Mouse (Mus musculus): ENCODE measurements around the gene Ppp3ca. TPM values are rescaled to one million over a fixed set of nuclear protein-coding genes. Genes with fewer than 3 reads are reported as not detected.

Gene Ppp3ca
- total RNA-seq, 2 experiments from 2014 or later, result 60.0 to 61.2 TPM

DNA sequence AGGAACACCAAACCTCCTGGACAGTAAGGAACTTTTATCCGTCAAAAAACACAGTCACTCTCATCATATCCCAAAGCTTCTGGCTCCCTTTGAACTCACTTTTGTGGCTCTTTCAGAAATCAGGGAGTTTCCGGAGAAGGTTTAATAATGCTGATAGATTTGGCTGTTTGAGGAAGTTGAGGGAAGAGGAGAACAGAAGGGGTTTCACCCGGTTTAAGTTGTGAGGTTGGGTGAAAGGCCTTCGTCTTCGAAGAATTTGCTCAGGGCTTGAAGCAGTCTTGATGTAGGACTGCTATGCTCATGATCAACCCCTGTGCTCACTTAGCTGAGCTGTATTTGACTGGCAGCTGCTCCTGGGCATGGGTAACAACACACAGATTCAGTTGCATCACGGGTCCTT lies 86.2 kb downstream of the Ppp3ca start:
- intact Hi-C loops (cut with DNase I), result no loop called here
- no peak for DNase-seq

DNA sequence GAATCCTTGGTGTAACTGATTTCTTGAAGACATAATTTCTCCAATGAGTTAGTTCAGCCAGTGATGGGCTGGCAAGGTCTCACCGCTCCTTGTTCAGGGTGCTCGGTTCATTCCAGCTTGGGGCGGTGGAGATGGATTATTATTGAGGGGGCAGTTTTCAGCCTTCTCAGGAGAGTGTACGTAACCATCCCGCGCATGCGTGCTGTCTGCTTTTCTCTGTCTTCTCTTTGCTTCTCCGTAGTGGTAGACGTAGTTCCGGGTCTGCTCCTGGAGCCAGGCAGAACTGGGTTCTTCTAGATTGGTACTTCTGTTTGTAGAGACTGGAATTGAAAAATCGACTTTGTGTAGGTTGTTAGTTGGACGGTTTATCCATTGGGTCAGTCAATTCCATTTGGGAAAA lies 89.5 kb downstream of the Ppp3ca start:
- DNase-seq, result no peak
- intact Hi-C loops (cut with DNase I), result no loop called here

DNA sequence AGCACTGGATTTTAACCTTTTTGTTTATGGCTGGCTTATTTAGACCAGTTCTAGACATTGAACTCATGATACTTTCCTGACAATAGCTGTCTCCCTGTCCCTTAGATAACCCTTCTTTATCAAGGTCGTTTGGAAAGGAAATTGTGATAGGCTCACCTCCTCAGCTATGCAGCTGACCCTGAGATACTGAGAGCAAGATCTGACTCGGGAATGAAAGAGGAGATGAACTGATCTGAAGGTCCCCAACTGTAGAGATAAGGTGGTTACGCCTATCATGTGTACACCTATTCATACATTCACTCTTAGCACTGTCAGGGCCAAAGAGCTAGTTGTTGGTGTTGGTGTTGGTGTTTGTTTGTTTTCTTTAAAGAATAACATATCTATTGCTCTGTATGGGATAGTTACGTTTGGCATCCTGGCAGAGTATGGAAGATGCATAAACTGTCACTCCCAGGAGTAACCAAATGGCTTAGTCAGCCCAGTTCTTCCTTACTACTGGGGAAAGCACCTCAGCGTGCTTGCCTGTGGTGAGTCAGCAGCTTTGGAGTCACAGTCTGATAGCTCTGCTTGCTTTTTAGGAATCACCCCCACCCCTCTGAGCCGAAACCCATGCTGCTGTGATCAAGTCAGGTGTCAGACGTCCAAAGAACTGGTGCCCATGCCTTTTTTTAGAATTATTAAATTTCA lies 91.5 kb downstream of the Ppp3ca start:
- intact Hi-C loops (cut with DNase I), result no loop called here
- DNase-seq, result no peak

DNA sequence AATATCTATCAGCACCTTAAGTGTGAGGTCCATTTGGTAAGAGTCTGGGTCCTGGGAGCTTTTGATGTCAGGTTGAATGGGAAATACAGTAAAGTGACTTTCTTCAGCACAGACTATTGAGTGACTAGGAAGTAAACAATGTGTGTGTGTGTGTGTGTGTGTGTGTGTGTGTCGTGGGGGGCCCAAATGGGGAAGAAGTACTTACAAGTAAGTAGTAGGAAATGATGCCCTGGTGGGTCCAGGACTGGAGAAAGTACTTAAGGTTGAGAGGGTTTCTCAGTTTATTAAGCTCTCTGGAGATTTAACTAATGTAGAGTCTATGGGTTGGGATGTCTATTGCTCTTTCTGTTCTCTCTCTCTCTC lies 92.0 kb downstream of the Ppp3ca start:
- DNase-seq, result no peak
- intact Hi-C loops (cut with DNase I), result no loop called here

DNA sequence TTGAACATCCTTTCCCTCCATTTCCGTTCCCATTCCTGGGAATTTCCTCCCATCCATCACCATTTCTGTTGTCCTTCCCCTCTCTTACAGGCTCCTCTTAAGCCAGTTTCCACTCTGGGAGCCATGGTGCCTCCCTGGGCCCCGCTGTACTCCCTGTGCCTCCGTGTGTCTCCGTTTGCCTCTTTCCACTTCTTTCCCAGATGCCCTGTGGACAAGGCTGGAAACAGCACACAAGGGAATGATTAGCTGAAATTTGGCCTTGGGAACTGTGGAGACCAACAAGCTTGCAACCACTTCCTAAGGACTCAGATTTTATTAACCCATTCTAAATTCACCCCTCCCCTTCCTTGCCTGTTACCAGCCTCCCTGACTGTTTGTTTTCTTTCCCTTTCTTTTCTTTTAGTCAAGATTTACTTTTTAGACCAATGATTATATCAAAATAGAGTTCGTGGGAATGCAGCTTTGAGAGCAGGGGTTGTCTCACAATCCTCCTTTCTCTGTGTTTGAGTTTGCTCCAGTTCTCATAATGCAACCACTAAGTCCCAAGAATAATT lies 93.9 kb downstream of the Ppp3ca start:
- DNase-seq, result no peak
- intact Hi-C loops (cut with DNase I), result no loop called here

DNA sequence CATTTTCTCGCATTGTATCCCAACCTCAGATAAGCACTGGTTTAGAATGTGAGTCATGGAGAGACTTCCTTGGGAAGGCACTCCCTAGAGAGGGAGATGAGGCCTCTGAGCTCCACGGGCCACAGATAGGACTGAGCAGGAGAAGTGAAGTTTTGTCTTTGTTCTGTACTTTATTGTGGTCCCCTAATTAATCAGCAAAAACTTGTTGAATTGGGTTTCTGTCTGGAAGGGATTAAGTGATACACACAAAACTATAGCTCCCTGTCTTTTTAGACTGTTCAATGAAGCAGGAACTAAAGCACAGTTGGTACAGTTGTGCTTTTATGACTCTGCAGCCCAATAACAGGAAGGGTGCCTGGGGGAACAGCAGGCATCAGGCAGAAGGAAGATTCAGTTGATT lies 95.6 kb downstream of the Ppp3ca start:
- no peak for DNase-seq
- intact Hi-C loops (cut with DNase I), result no loop called here

DNA sequence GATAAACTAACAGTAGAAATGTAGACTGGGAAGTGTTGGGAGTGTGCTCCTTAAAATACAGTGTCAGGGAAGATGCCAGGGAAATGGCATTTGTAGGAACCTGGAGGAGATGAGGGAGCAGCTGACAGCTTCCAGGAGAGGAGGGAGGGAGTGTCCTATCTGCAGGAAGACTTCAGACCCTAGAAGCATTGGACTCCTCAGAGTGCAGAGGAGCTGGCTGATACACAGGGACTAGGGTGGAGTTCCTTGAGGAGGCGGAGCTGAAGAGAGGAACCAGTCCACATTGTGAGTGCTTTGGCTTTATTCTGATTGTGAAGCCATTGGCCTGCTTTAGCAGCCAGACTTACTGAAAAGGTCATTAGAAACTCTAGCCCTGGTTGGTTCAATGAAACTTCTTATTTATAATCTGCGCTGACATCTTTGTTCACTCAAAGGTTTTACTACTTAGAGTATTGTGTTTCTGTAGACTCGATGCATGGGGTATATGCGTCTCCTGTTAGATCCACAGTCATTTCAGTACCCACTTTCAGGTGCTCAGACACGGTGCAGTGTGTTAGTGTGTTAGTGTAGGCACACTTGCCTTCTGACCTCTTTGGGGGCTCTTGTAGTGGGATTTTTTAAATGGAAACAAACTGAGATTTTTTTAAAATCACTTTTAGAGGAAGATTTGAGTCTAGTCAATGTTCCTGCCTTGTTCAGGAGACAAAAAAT lies 99.0 kb downstream of the Ppp3ca start:
- intact Hi-C loops (cut with DNase I), result no loop called here
- DNase-seq, result no peak

DNA sequence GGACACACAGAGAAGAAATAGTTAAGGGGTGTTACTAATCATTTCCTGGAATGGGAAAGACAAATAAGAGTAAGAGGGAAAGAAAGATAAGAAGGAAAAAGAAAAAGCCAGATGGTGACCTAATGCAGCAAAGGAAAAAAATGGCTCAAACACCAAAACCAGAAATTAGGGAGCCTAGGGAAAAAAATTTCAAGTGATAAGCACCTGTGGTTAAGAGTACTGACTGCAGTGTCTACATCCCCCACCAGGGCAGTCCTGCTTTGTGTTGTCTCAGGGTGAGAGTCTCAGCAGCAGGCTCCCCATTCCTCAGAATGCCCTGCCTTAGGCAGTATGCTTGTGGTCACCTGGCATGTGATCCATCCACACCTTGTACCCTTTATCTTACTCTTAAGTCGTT lies 99.6 kb downstream of the Ppp3ca start:
- intact Hi-C loops (cut with DNase I), result no loop called here
- no peak for DNase-seq

DNA sequence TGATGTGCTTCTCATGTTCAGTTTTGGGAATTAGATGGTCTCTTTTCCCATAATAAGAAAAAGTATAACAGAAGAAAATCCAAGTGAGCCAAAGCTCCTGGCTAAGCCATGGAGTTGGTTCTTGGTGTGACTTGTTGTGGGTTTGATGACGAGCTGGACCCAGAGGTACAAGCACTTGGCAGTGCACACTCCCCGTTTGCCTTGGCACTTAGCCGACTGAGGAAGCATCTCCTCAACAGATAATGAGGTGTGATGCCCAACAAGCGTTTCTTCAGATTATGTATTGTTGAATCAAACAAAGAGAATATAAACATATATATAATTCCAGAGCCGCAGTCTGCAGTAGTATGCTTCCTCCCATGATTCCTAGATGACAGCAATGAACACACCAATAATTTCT lies 101.8 kb downstream of the Ppp3ca start:
- intact Hi-C loops (cut with DNase I), result no loop called here

DNA sequence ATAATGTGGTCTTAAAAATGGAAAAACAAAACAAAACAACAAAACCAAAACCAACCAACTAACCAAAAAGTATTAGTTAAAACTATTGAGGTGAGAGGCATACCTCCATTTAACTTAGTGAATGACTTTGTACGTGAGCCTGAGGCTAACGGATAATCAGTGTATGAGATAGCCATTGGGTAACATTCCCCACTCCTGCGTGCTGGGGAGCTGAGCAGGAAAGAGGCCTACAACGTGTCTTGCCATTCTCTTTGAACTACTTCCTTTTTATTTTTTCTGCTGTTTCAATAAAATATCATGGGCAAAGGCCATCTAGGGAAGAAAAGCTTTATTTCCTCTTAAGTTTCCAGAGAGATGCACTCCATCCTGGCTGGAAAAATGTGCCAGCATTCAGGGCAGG lies 103.3 kb downstream of the Ppp3ca start:
- DNase-seq, result no peak
- intact Hi-C loops (cut with DNase I), result no loop called here

More for the DNA sequence above, 101.8 kb downstream of the Ppp3ca start:
- no peak for DNase-seq

DNA sequence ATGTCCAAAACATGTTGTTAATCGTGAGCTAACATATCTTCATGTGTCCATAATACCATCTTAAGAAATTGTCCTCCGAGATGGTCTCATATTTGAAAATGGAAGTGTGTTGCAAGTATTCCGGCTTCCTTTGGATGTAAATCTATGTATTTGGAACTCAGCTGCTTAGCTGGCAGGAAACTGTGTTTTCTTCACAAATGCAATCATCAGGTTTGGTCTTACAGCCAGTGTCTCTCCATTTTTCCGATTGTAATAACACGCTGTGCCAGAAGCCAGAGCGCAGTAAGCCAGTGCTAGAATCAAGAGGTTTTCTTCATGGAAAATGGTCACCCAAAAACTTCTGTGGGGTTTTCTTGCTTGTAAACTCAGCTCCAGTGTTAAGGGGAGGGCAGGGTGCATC lies 104.3 kb downstream of the Ppp3ca start:
- intact Hi-C loops (cut with DNase I), result no loop called here
- no peak for DNase-seq

DNA sequence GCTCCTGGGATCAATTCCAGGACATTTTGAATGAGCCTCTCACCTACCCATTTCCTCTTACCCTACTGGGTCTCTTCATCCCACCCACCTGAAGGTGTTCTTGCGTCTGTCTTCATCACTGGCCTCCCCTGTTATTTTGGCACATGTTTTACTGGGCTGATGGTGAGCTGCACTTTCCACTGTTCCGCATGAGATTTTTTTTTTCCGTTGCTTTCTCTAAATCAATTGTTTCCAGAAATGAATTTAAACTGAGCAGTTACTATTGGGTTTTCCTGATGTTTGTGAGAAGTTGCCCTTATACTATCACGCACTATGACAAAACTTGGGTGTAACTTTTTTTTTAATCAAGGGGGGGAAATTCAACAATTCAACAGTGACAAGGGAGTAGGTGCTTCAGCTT lies 106.6 kb downstream of the Ppp3ca start:
- intact Hi-C loops (cut with DNase I), result no loop called here
- DNase-seq, result no peak

DNA sequence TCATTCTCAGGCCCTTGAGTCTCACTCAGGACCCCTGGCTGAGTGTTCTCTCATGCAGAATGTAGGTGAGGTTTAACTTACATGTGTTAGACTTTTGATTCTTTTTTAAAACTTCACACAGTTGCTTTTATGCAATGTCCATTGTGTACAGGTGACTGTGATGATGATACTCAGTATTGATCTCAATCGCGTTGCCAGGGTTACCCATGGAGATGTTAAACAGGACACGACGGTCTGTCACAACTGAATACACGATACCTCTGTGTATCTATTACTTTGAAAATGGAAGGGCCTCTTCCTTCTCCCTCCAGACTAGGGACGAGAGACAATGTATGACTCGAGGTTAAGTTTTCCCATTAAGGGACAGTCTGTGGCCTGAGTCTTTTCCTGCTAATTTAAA lies 107.5 kb downstream of the Ppp3ca start:
- intact Hi-C loops (cut with DNase I), result no loop called here
- no peak for DNase-seq

DNA sequence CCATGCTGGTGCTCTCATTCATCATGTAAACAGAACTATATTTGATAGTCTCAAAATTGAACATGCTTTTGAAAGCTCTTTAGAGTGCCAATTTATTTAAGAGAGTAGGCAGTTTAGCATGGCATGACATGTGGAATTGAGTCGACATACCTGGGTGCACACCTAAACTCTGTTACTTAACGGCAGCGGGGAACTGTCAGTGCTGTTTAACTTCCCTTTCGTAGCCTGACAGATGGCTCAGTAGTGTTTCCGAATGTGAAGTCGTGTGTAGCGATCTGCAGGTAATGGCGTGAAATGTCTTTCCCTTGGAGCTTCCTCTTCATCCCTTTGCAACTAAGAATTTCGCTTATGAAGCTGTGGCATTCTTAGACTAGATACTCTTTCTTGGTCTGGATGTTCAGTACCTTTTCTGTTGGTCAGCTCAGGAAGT lies 107.9 kb downstream of the Ppp3ca start:
- DNase-seq, result no peak
- intact Hi-C loops (cut with DNase I), result no loop called here

DNA sequence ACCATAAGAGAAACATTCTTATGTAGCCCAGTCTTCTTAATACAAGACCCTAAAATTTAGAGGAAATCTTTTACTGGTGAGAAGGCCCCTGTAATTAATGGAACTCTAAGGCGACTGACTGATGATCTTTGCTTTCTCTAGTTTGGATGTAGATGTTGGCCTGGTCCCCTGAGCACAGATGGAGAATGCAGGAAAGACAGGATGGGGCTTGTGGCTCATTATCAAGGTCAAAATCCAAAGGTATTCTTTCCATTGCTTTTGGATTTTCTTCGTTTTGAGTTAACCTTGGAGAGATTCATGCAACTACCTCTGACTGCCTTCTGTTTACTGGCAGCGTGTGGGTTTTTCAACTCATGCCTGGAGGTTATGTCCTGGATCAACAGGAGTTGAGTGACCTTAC lies 110.4 kb downstream of the Ppp3ca start:
- no peak for DNase-seq
- intact Hi-C loops (cut with DNase I), result no loop called here

DNA sequence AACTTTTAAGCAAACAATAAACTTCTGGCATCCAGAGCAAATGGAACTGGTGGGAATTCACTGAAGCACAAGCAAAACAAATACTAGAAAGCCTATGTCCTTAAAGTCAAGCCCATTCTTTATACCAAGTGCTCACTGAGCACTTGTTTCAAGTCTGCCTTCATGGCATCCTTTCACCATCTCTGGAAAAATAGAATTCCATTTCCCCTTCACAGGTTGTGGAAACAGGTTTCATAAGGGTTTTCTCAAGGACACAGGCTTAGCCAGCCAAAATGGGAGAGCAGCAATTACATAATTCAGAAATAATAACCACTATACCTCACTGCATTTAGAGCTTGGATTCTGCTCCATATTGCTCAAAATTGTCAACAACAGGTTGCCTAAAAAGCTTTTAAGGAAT lies 112.1 kb downstream of the Ppp3ca start:
- intact Hi-C loops (cut with DNase I), result no loop called here
- no peak for DNase-seq

DNA sequence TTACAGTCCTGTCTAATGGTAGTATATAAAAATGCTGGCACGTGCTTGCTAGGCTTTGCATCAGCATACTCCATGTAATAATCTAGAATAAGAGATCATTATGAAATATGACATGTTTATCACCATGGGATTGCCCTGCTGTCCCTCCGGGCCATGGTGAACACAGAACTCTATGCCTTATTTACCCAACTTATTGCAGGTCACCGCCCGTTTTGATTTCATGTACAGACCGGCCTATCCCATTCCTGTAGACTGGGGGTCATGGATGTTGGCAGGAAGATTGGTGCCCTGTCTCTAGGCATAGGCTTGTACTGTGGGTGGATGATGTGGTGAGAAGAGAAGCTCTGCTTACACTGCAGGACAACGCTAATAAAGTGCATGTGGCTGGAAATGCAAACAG lies 115.8 kb downstream of the Ppp3ca start:
- no peak for DNase-seq
- intact Hi-C loops (cut with DNase I), result no loop called here

DNA sequence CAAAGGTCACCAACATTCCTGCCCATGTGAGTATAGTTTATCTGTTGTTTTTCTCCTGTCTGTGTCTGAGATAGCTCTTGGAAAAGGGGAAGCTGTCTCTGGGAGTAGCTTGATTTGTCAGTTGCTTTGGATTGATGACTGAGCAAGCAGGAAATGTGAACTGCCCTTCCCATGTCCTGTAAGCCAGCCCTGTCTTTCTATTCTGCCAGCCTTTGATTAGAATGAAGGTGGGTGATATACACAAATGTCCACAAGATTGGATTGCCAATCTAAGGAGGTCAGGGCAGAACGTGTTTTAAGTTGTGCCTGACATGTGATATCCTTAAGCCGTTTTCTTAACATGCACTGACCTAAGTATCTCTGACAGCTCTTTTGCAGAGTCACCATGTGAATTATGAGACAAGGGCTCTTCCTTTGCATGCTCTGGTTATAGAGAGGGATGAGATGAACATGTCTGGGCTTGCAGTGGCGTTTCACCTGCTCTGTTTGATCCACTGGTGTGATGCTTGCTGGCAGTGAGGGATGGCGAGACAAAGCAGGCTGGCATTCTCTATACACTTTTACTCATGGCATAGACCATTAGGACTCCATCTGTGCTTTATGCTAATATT lies 120.4 kb downstream of the Ppp3ca start:
- DNase-seq, result no peak
- intact Hi-C loops (cut with DNase I), result no loop called here

DNA sequence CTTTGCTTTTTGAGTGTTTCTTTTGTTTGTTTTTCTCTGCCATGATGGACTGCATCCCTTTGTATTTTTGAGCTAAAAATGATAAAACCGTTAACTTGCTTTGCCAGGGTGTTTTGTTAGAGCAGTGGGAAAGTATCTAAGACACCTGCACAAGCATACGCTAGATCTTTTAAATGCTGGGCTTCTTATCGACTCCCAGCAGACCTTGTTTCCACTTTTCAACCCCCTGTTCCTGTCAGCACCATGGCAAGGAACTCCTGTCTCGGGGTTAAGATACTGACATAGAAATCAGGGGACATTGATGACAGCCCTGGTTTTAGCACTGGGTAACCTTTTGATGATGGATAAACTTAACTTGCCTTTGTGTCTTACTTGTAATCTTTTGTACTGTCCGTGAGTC lies 121.5 kb downstream of the Ppp3ca start:
- intact Hi-C loops (cut with DNase I), result no loop called here
- DNase-seq, result no peak

DNA sequence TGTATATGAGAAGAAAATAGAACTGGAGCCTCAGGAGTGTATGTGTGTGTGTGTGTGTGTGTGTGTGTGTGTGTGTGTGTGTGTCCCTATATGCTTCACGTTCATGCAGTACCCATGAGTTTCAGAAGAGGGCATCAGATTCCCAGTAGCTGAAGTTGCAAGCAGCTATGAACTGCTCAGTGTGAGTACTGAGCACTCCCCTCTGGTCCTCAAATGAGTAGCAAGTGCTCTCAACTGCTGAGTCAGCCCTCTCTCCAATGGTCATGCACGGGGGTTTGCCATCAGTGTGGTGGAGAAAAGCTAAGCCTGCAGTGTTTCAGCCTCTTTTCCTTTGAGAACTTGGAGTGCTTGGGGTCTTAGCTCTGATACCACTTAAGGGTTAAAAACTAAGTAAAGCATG lies 122.0 kb downstream of the Ppp3ca start:
- intact Hi-C loops (cut with DNase I), result no loop called here
- no peak for DNase-seq

DNA sequence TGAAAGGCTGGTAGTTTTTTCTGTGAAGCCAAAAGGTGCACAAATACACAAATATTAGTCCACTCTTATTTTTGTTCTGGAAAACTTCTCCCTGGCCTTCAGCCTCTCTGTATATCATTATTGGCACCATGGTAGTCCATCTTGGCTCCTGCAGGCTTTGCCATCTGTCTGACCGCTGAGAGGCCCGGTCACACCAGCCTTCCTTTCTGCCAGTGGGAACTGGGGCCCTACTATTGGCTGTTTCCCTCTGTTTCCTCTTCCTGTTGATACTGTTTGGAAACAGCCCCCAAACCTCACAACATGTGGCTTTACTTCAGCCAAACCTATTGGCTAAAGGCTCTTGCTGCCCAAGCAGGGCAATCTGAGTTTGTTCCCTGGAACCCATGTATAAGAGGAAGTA lies 123.5 kb downstream of the Ppp3ca start:
- intact Hi-C loops (cut with DNase I), result no loop called here
- DNase-seq, result no peak

All from heart, postnatal 10 days (tissue).